Mouse (Mus musculus): ENCODE data around the gene D2hgdh. TPM values are rescaled to one million over a fixed set of nuclear protein-coding genes. Genes with fewer than 3 reads are reported as not detected.

D2hgdh gene
- total and polyA plus RNA-seq, 3 experiments, result 14.4 to 19.2 TPM; not detected in 1

DNA sequence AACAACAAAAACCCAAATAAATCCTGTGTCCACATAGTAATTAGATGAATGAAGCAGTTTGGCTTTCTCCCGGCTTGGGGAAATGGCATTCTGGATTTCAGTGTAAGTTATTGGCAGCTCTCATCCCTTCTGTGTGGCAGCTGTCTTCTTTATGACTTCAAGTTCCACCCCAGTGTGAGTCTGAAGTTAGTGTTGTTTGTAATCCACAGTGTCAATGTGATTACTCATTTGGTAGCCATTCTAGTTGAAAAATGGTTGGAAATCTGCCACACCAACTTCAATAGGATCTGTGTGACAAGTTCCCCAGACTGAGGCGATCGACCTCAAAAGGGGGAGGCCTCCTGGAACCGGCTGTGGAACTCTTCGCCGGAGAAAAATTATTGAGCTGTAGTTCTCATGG is 32.7 kb downstream of the D2hgdh start:
- H3K36me3 ChIP-seq (ENCODE audit: control insufficient read depth in 1 of 2, insufficient read depth in 2 of 2, low read length in 2 of 2), result no peaks in the 10 kb centered on the region
- no peak overlapping the region for H3K27ac ChIP-seq (ENCODE audit: control insufficient read depth, low read depth, low read length)
- H3K4me3 ChIP-seq (ENCODE audit: control insufficient read depth in 1 of 2, insufficient read depth in 1 of 2, low read depth in 2 of 2, low read length in 2 of 2), result no peak overlapping the region
- H3K79me2 ChIP-seq (ENCODE audit: control insufficient read depth, insufficient read depth, low read length, poor library complexity), result no peaks in the 10 kb centered on the region
- no peaks in the 10 kb centered on the region for H3K27me3 ChIP-seq (ENCODE audit: control insufficient read depth in 1 of 2, insufficient read depth in 2 of 2, low read length in 2 of 2)
- H3K4me1 ChIP-seq (ENCODE audit: control insufficient read depth in 1 of 2, insufficient read depth in 2 of 2, low read length in 2 of 2), result no peaks in the 10 kb centered on the region
- no peaks in the 10 kb centered on the region for H3K9me3 ChIP-seq (replicated peaks; ENCODE audit: insufficient read depth, low read length)
- no peak for TF ChIP-seq USF1 (IDR thresholded peaks at IDR 0.05; ENCODE audit: low read depth, low read length)
- no peak for TF ChIP-seq ETS1 (IDR thresholded peaks at IDR 0.05; ENCODE audit: low read depth, low read length)
- TF ChIP-seq CHD1 (IDR thresholded peaks at IDR 0.05; ENCODE audit: low read depth, low read length), result no peak
- TF ChIP-seq GABPA (IDR thresholded peaks at IDR 0.05; ENCODE audit: low read depth, low read length), result no peak
- no peak for TF ChIP-seq TCF12 (IDR thresholded peaks at IDR 0.05; ENCODE audit: low read depth, low read length)
- TF ChIP-seq ZKSCAN1 (IDR thresholded peaks at IDR 0.05; ENCODE audit: low read depth, low read length), result no peak
- TF ChIP-seq NELFE (IDR thresholded peaks at IDR 0.05; ENCODE audit: low read depth, low read length), result no peak
- TF ChIP-seq RAD21 (IDR thresholded peaks at IDR 0.05; ENCODE audit: low read depth, low read length), result no peak
- no peak for TF ChIP-seq MXI1 (IDR thresholded peaks at IDR 0.05; ENCODE audit: low read depth, low read length)
- TF ChIP-seq MAFK (IDR thresholded peaks at IDR 0.05; ENCODE audit: borderline replicate concordance, low read depth, low read length), result no peak
- TF ChIP-seq UBTF (IDR thresholded peaks at IDR 0.05; ENCODE audit: borderline replicate concordance, insufficient read depth, low read depth, low read length), result no peak
- no peak for TF ChIP-seq EP300 (IDR thresholded peaks at IDR 0.05; ENCODE audit: low read depth in 1 of 2, low read length in 2 of 2)
- no peak for TF ChIP-seq KAT2A (conservative IDR thresholded peaks at IDR 0.05; ENCODE audit: low read depth, low read length)
- no peak overlapping the region for H3K9ac ChIP-seq (ENCODE audit: control insufficient read depth, low read depth, low read length, poor library complexity, severe bottlenecking)
- no peak for DNase-seq (ENCODE audit: low read depth, low spot score)

DNA sequence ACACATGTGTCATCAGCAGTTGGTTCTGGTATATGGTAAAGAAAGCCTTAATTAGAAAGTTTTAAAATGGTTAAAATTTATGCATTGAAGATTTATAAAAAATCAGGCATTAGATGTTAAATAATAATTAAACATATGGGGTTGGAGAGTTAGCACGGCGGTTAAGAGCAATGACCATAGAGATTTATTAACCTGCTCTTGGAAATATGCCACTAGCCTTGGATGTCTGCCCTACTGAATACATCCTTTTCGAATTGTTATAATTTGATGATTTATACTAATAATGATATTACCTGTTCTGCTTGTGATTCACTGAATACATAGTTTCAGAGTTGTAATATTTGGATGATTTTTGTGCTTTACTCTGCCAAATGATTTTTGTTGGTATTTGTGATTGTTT is 33.3 kb downstream of the D2hgdh start:
- Histone ChIP-seq H3K27ac (ENCODE audit: control insufficient read depth, low read depth, low read length) (no peak overlapping the region), H3K9me3 (replicated peaks; ENCODE audit: insufficient read depth, low read length) (no peaks in the 10 kb centered on the region), H3K36me3 (ENCODE audit: control insufficient read depth in 1 of 2, insufficient read depth in 2 of 2, low read length in 2 of 2) (no peaks in the 10 kb centered on the region), H3K4me3 (ENCODE audit: control insufficient read depth in 1 of 2, insufficient read depth in 1 of 2, low read depth in 2 of 2, low read length in 2 of 2) (no peak overlapping the region), H3K27me3 (ENCODE audit: control insufficient read depth in 1 of 2, insufficient read depth in 2 of 2, low read length in 2 of 2) (no peaks in the 10 kb centered on the region), H3K79me2 (ENCODE audit: control insufficient read depth, insufficient read depth, low read length, poor library complexity) (no peaks in the 10 kb centered on the region), H3K9ac (ENCODE audit: control insufficient read depth, low read depth, low read length, poor library complexity, severe bottlenecking) (no peak overlapping the region), H3K4me1 (ENCODE audit: control insufficient read depth in 1 of 2, insufficient read depth in 2 of 2, low read length in 2 of 2) (no peaks in the 10 kb centered on the region)
- TF ChIP-seq MAZ (IDR thresholded peaks at IDR 0.05; ENCODE audit: low read depth, low read length), result no peak
- TF ChIP-seq POLR2AphosphoS2 (IDR thresholded peaks at IDR 0.05; ENCODE audit: low read length), result no peak
- no peak for TF ChIP-seq ZNF384 (IDR thresholded peaks at IDR 0.05; ENCODE audit: low read depth, low read length)
- TF ChIP-seq RCOR1 (IDR thresholded peaks at IDR 0.05; ENCODE audit: low read depth, low read length), result no peak
- TF ChIP-seq ZC3H11A (IDR thresholded peaks at IDR 0.05; ENCODE audit: low read depth, low read length), result no peak
- no peak for TF ChIP-seq EP300 (IDR thresholded peaks at IDR 0.05; ENCODE audit: low read depth in 1 of 2, low read length in 2 of 2)
- TF ChIP-seq NRF1 (IDR thresholded peaks at IDR 0.05; ENCODE audit: insufficient read depth, low read depth, low read length, poor library complexity, severe bottlenecking), result no peak
- no peak for TF ChIP-seq USF2 (IDR thresholded peaks at IDR 0.05; ENCODE audit: borderline replicate concordance in 1 of 2, insufficient read depth in 1 of 2, low read depth in 1 of 2, low read length in 2 of 2)
- no peak for TF ChIP-seq MXI1 (IDR thresholded peaks at IDR 0.05; ENCODE audit: low read depth, low read length)
- DNase-seq (ENCODE audit: low read depth, low spot score), result no peak

Data from MEL (cell line).